Comparison of ENCODE assay signal across 8 mouse cellular contexts in genomic region chr10:80674161-80674711, GRCm38 (mm10). TPM values are rescaled to one million over a fixed set of nuclear protein-coding genes. Genes with fewer than 3 reads are reported as not detected.
A peak's percentile ranks its signal among the peaks of the same experiment; 100 is the strongest.
DNase-seq lines count a peak whose midpoint lies in the region; ATAC-seq lines count a peak whose summit lies in the region.

No protein-coding gene starts in this region.

- H3K27me3 ChIP-seq in heart, embryonic 13.5 days (replicated peaks) = no peaks in the 10 kb centered on the region
- no peaks in the 10 kb centered on the region for H3K27me3 ChIP-seq in kidney, embryonic 16.5 days (ENCODE audit: insufficient read depth, low read length)

- peak overlapping the region; percentile 100 for H3K4me3 ChIP-seq in heart, embryonic 13.5 days
- peak overlapping the region; percentile 81 for H3K4me3 ChIP-seq in kidney, embryonic 16.5 days (ENCODE audit: low read length)

- peak overlapping the region; percentile 100 for H3K9ac ChIP-seq in heart, embryonic 13.5 days
- H3K9ac ChIP-seq in kidney, embryonic 16.5 days (replicated peaks; ENCODE audit: low read length) = peak overlapping the region; percentile 96

- H3K4me2 ChIP-seq in heart, embryonic 13.5 days = peak overlapping the region; percentile 97
- H3K4me2 ChIP-seq in kidney, embryonic 16.5 days (replicated peaks; ENCODE audit: low read depth, low read length) = peak overlapping the region; percentile 80

- no peaks in the 10 kb centered on the region for H3K9me3 ChIP-seq in heart, embryonic 13.5 days
- H3K9me3 ChIP-seq in kidney, embryonic 16.5 days (ENCODE audit: low read length) = no peaks in the 10 kb centered on the region

- H3K36me3 ChIP-seq in heart, embryonic 13.5 days = peaks cover 46% of the 10 kb centered on the region
- peaks cover 39% of the 10 kb centered on the region for H3K36me3 ChIP-seq in kidney, embryonic 16.5 days (ENCODE audit: insufficient read depth, low read length)

- H3K4me1 ChIP-seq in heart, embryonic 13.5 days = peaks cover 73% of the 10 kb centered on the region
- H3K4me1 ChIP-seq in kidney, embryonic 16.5 days (ENCODE audit: insufficient read depth, low read length) = peaks cover 53% of the 10 kb centered on the region

- ATAC-seq in heart, embryonic 13.5 days (ENCODE audit: extremely low read depth, insufficient number of reproducible peaks, low FRiP score, low TSS enrichment) = no peak
- ATAC-seq in kidney, embryonic 16.5 days (ENCODE audit: low FRiP score, low TSS enrichment) = no peak

- WGBS in heart, embryonic 13.5 days = 47% methylated on average over 5 of the region's 5 CpGs
- WGBS in kidney, embryonic 16.5 days = 52% methylated on average over 5 of the region's 5 CpGs

- DNase-seq in adrenal gland, postnatal 14 days = peak; percentile 74
- DNase-seq in adrenal gland, adult 18-20 months (ENCODE audit: low spot score in 2 of 2) = no peak
- DNase-seq in cerebellum, postnatal 10 days = peak; percentile 43 to 45
- DNase-seq in lung, postnatal 14 days = peak; percentile 62
- DNase-seq in right cerebral cortex, postnatal 14 days = no peak
- no peak for DNase-seq in urinary bladder, postnatal 4 days (ENCODE audit: low spot score in 2 of 2)

- peak overlapping the region; percentile 100 for H3K27ac ChIP-seq in heart, embryonic 13.5 days (replicated peaks)
- H3K27ac ChIP-seq in kidney, embryonic 16.5 days (ENCODE audit: low read length) = no peak overlapping the region; the same call in 1 of the 2 replicates

RNA-seq across cellular contexts. Expression of gene Mknk2, which starts 3.7 kb away (rescaled TPM):
- total RNA-seq in adrenal gland, postnatal 14 days (2021) = 224 and 226 TPM in 2 replicates
- total RNA-seq in adrenal gland, adult 18-20 months (2021) = 100 to 1,000 TPM; 162 to 331 TPM
- 78.2 and 78.7 TPM in 2 replicates for polyA plus RNA-seq in heart, embryonic 13.5 days (2015; fragmentation: Nextera tagmentation; extraction: Ambion mirVana)
- 71.1 and 108 TPM in 2 replicates for polyA plus RNA-seq in kidney, embryonic 16.5 days (2015; fragmentation: Nextera tagmentation; extraction: Ambion mirVana)

RNA-seq across cellular contexts. Expression of gene Btbd2, which starts 17.4 kb away (rescaled TPM):
- 53.5 and 58.0 TPM in 2 replicates for total RNA-seq in adrenal gland, postnatal 14 days (2021)
- 10 to 100 TPM; 51.4 to 58.5 TPM for total RNA-seq in adrenal gland, adult 18-20 months (2021)
- polyA plus RNA-seq in heart, embryonic 13.5 days (2015; fragmentation: Nextera tagmentation; extraction: Ambion mirVana) = 50.9 and 53.7 TPM in 2 replicates
- 21.0 and 74.8 TPM in 2 replicates for polyA plus RNA-seq in kidney, embryonic 16.5 days (2015; fragmentation: Nextera tagmentation; extraction: Ambion mirVana)

RNA-seq across cellular contexts. Expression of gene Mob3a, which starts 27.5 kb away (rescaled TPM):
- 12.8 and 24.1 TPM in 2 replicates for total RNA-seq in adrenal gland, postnatal 14 days (2021)
- total RNA-seq in adrenal gland, adult 18-20 months (2021) = 10 to 100 TPM; 16.1 to 29.6 TPM
- 26.0 and 27.2 TPM in 2 replicates for polyA plus RNA-seq in heart, embryonic 13.5 days (2015; fragmentation: Nextera tagmentation; extraction: Ambion mirVana)
- 43.1 and 43.2 TPM in 2 replicates for polyA plus RNA-seq in kidney, embryonic 16.5 days (2015; fragmentation: Nextera tagmentation; extraction: Ambion mirVana)

RNA-seq across cellular contexts. Expression of gene Izumo4, which starts 27.7 kb away (rescaled TPM):
- 12.1 and 12.6 TPM in 2 replicates for total RNA-seq in adrenal gland, postnatal 14 days (2021)
- total RNA-seq in adrenal gland, adult 18-20 months (2021) = 10 to 100 TPM; 11.0 to 18.0 TPM
- polyA plus RNA-seq in heart, embryonic 13.5 days (2015; fragmentation: Nextera tagmentation; extraction: Ambion mirVana) = 12.7 and 13.5 TPM in 2 replicates
- polyA plus RNA-seq in kidney, embryonic 16.5 days (2015; fragmentation: Nextera tagmentation; extraction: Ambion mirVana) = 23.3 and 23.8 TPM in 2 replicates

RNA-seq across cellular contexts. Expression of gene Csnk1g2, which starts 51.6 kb away (rescaled TPM):
- total RNA-seq in adrenal gland, postnatal 14 days (2021) = 105 and 108 TPM in 2 replicates
- total RNA-seq in adrenal gland, adult 18-20 months (2021) = 100 to 1,000 TPM; 134 to 140 TPM
- 87.5 and 89.0 TPM in 2 replicates for polyA plus RNA-seq in heart, embryonic 13.5 days (2015; fragmentation: Nextera tagmentation; extraction: Ambion mirVana)
- 30.8 and 93.6 TPM in 2 replicates for polyA plus RNA-seq in kidney, embryonic 16.5 days (2015; fragmentation: Nextera tagmentation; extraction: Ambion mirVana)

Comparison
In these comparisons a context has a peak if more than half of its experiments do, and no peak if none do; other contexts are left out.
1. DNase-seq: peak in adrenal gland, postnatal 14 days (single experiment), cerebellum, postnatal 10 days (2 of 2) and lung, postnatal 14 days (single experiment); none in adrenal gland, adult 18-20 months (0 of 2), right cerebral cortex, postnatal 14 days (single experiment) and urinary bladder, postnatal 4 days (0 of 2).